Mouse (Mus musculus) kidney, embryonic 15.5 days (tissue): ENCODE measurements around the gene Rin2. TPM values are rescaled to one million over a fixed set of nuclear protein-coding genes. Genes with fewer than 3 reads are reported as not detected.

Source experiments
- ATAC-seq: fragments of 200-750 bp; cut with Nextera tagmentation; replicated peaks from 2 replicates; pipeline ENCODE4 v1.8.0; 2017; ENCODE audit warnings: moderate TSS enrichment; ENCODE audit not compliant: low FRiP score
- H3K27ac ChIP-seq: fragments of 300-500 bp; sonication (generic); 2 replicates; pipeline ENCODE4 v1.5.1; 2015; ENCODE audit warnings: mild to moderate bottlenecking, inconsistent platforms
- H3K27me3 ChIP-seq: fragments of 300-500 bp; sonication (generic); 2 replicates; pipeline ENCODE4 v1.6.1; 2015; ENCODE audit warnings: inconsistent platforms
- H3K36me3 ChIP-seq: fragments of 300-500 bp; sonication (generic); 2 replicates; pipeline ENCODE4 v1.6.1; 2015; ENCODE audit warnings: inconsistent platforms
- H3K4me1 ChIP-seq: fragments of 300-500 bp; sonication (generic); 2 replicates; pipeline ENCODE4 v1.6.1; 2015; ENCODE audit warnings: inconsistent platforms
- H3K4me2 ChIP-seq: fragments of 300-500 bp; sonication (generic); 2 replicates; pipeline ENCODE4 v1.6.1; 2015; ENCODE audit warnings: moderate library complexity, mild to moderate bottlenecking, inconsistent platforms
- H3K4me3 ChIP-seq: fragments of 300-500 bp; sonication (generic); replicated peaks from 2 replicates; pipeline ENCODE4 v1.5.1; 2015; ENCODE audit warnings: mild to moderate bottlenecking, inconsistent platforms
- H3K9ac ChIP-seq: fragments of 300-500 bp; sonication (generic); 2 replicates; pipeline ENCODE4 v1.6.1; 2015; ENCODE audit warnings: mild to moderate bottlenecking, inconsistent platforms
- H3K9me3 ChIP-seq: fragments of 300-500 bp; sonication (generic); replicated peaks from 2 replicates; pipeline ENCODE4 v1.6.1; 2016; ENCODE audit warnings: inconsistent platforms
- WGBS: fragments of 180-500 bp; shearing (Covaris S2); methylation state at CpG from one replicate; pipeline ENCODE4 v1.1.7; 2015; ENCODE audit warnings: mixed read lengths; 5-methylcytosine and 5-hydroxymethylcytosine counted together
- polyA plus RNA-seq: library from polyadenylated mRNA; unstranded; fragments of >200 nt; fragmentation: Nextera tagmentation; extraction: Ambion mirVana; gene quantifications from 2 replicates; pipeline ENCODE4 v1.2.1, GENCODE M21; 2015

Gene Rin2
- polyA plus RNA-seq, 1 experiment from 2014 or later, result 33.0 TPM

GRCm38 (mm10) chr2:145668135-145668534 is 6.9 kb upstream of the Rin2 start:
- H3K4me3 ChIP-seq, result no peak overlapping the region
- H3K27me3 ChIP-seq, result no peaks in the 10 kb centered on the region
- H3K4me1 ChIP-seq, result peaks cover 6% of the 10 kb centered on the region; the same call in 1 of the 2 replicates
- no peaks in the 10 kb centered on the region for H3K36me3 ChIP-seq
- no peaks in the 10 kb centered on the region for H3K9me3 ChIP-seq
- no peak overlapping the region for H3K9ac ChIP-seq
- H3K27ac ChIP-seq, result no peak overlapping the region
- no peak overlapping the region for H3K4me2 ChIP-seq
- 86% methylated on average over 4 of the region's 4 CpGs for WGBS
- ATAC-seq, result no peak

GRCm38 (mm10) chr2:145670131-145670530 is 4.9 kb upstream of the Rin2 start:
- no peaks in the 10 kb centered on the region for H3K36me3 ChIP-seq
- no peak overlapping the region for H3K9ac ChIP-seq
- WGBS, result 84% methylated on average over 4 of the region's 4 CpGs
- no peaks in the 10 kb centered on the region for H3K9me3 ChIP-seq
- ATAC-seq, result no peak
- no peaks in the 10 kb centered on the region for H3K27me3 ChIP-seq
- H3K4me1 ChIP-seq, result peaks cover 17% of the 10 kb centered on the region
- no peak overlapping the region for H3K27ac ChIP-seq
- H3K4me2 ChIP-seq, result no peak overlapping the region
- no peak overlapping the region for H3K4me3 ChIP-seq

GRCm38 (mm10) chr2:145674496-145675141 is 396 bp upstream of the Rin2 start:
- 2% methylated on average over 23 of the region's 23 CpGs for WGBS
- H3K27me3 ChIP-seq, result no peaks in the 10 kb centered on the region
- peak; percentile 49 for ATAC-seq

GRCm38 (mm10) chr2:145675756-145676543 is 935 bp downstream of the Rin2 start:
- WGBS, result 2% methylated on average over 27 of the region's 27 CpGs
- Histone ChIP-seq H3K27ac (peak overlapping the region; percentile 96), H3K27me3 (no peaks in the 10 kb centered on the region), H3K36me3 (peaks cover 3% of the 10 kb centered on the region; the same call in 1 of the 2 replicates), H3K4me3 (peak overlapping the region; percentile 75), H3K4me2 (peak overlapping the region; percentile 78), H3K9ac (peak overlapping the region; percentile 67), H3K9me3 (no peaks in the 10 kb centered on the region), H3K4me1 (peaks cover 69% of the 10 kb centered on the region)
- ATAC-seq, result peak; percentile 40

More at GRCm38 (mm10) chr2:145674496-145675141, 396 bp upstream of the Rin2 start:
- Histone ChIP-seq H3K36me3 (peaks cover 3% of the 10 kb centered on the region; the same call in 1 of the 2 replicates), H3K27ac (peak overlapping the region; percentile 96), H3K4me1 (peaks cover 56% of the 10 kb centered on the region), H3K4me2 (peak overlapping the region; percentile 78), H3K9ac (peak overlapping the region; percentile 67), H3K4me3 (peak overlapping the region; percentile 75), H3K9me3 (no peaks in the 10 kb centered on the region)

GRCm38 (mm10) chr2:145676544-145676925 is 1.5 kb downstream of the Rin2 start:
- H3K36me3 ChIP-seq, result peaks cover 3% of the 10 kb centered on the region; the same call in 1 of the 2 replicates
- peak overlapping the region; percentile 78 for H3K4me2 ChIP-seq
- no peak overlapping the region for H3K9ac ChIP-seq
- H3K9me3 ChIP-seq, result no peaks in the 10 kb centered on the region
- H3K27me3 ChIP-seq, result no peaks in the 10 kb centered on the region
- peaks cover 74% of the 10 kb centered on the region for H3K4me1 ChIP-seq
- peak overlapping the region; percentile 75 for H3K4me3 ChIP-seq
- 16% methylated on average over 3 of the region's 3 CpGs for WGBS
- ATAC-seq, result no peak
- peak overlapping the region; percentile 96 for H3K27ac ChIP-seq

- no peak for ATAC-seq
- peak overlapping the region; percentile 78 for H3K4me2 ChIP-seq
- no peaks in the 10 kb centered on the region for H3K27me3 ChIP-seq
- peaks cover 78% of the 10 kb centered on the region for H3K4me1 ChIP-seq
- H3K9ac ChIP-seq, result no peak overlapping the region
- peak overlapping the region; percentile 75 for H3K4me3 ChIP-seq
- peaks cover 3% of the 10 kb centered on the region; the same call in 1 of the 2 replicates for H3K36me3 ChIP-seq
- no peaks in the 10 kb centered on the region for H3K9me3 ChIP-seq
- peak overlapping the region; percentile 96 for H3K27ac ChIP-seq
- 41% methylated on average over 2 of the region's 2 CpGs for WGBS
Observed at GRCm38 (mm10) chr2:145676936-145677335, 1.9 kb downstream of the Rin2 start.

DNA sequence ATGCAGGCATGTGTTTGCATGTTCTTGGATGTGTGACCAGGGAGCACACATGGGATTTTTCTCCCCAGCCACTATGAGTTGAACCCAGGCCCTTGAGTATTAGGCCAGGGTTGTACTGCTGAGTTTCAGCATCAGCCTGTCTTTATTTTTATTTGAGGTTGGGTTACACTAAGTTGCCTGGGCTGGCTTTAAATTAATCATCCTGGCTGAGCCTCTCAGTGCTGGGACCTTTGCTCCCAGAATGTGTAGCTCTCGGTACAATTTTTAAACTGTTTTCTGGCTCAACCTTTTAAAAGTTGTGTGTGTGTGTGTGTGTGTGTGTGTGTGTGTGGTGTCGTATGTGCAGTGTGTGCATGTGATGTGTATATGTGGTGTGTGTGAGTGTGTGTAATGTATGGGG is 5.1 kb downstream of the Rin2 start:
- 42% methylated on average over 2 of the region's 2 CpGs for WGBS

DNA sequence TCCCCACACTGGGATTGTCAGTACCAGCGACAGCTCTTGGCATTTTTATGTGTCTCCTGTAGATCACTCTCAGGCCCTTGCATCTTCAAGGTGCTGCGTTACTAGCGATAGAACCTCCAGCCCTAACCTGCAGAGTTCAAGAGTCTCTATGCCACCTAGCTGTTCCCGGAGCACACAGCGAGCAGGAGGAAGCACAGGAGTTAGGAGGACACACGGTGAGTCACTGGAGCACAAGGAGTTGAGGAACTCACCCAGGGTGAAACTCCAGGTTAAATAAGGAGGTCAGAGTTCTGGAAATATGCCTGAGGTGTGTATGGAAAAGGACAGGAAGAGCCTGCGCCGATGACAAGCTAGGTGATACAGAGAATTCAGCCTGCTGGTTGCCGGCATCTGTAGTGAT is 5.7 kb downstream of the Rin2 start:
- H3K4me2 ChIP-seq, result no peak overlapping the region
- peaks cover 85% of the 10 kb centered on the region for H3K4me1 ChIP-seq
- no peaks in the 10 kb centered on the region for H3K27me3 ChIP-seq
- peak overlapping the region; percentile 75 for H3K27ac ChIP-seq
- no peak for ATAC-seq
- 53% methylated on average over 9 of the region's 9 CpGs for WGBS
- 0 out of 2 replicates have a peak overlapping the region, but pooled peaks have one; percentile 7 for H3K9ac ChIP-seq
- H3K4me3 ChIP-seq, result no peak overlapping the region
- no peaks in the 10 kb centered on the region for H3K9me3 ChIP-seq
- peaks cover 3% of the 10 kb centered on the region; the same call in 1 of the 2 replicates for H3K36me3 ChIP-seq

More for the DNA sequence above, 5.1 kb downstream of the Rin2 start:
- Histone ChIP-seq H3K4me2 (no peak overlapping the region), H3K36me3 (peaks cover 3% of the 10 kb centered on the region; the same call in 1 of the 2 replicates), H3K4me1 (peaks cover 88% of the 10 kb centered on the region), H3K4me3 (no peak overlapping the region), H3K9me3 (no peaks in the 10 kb centered on the region), H3K27ac (peak overlapping the region; percentile 75), H3K27me3 (no peaks in the 10 kb centered on the region), H3K9ac (no peak overlapping the region)
- ATAC-seq, result peak; percentile 5; the same call in 1 of the 2 replicates

- H3K9ac ChIP-seq, result no peak overlapping the region
- no peaks in the 10 kb centered on the region for H3K9me3 ChIP-seq
- no peak overlapping the region for H3K4me3 ChIP-seq
- ATAC-seq, result no peak
- 80% methylated on average over 4 of the region's 4 CpGs for WGBS
- H3K4me2 ChIP-seq, result no peak overlapping the region
- H3K27me3 ChIP-seq, result no peaks in the 10 kb centered on the region
- no peak overlapping the region for H3K27ac ChIP-seq
- peaks cover 3% of the 10 kb centered on the region; the same call in 1 of the 2 replicates for H3K36me3 ChIP-seq
- peaks cover 76% of the 10 kb centered on the region for H3K4me1 ChIP-seq
Observed at GRCm38 (mm10) chr2:145681626-145682025, 6.6 kb downstream of the Rin2 start.

DNA sequence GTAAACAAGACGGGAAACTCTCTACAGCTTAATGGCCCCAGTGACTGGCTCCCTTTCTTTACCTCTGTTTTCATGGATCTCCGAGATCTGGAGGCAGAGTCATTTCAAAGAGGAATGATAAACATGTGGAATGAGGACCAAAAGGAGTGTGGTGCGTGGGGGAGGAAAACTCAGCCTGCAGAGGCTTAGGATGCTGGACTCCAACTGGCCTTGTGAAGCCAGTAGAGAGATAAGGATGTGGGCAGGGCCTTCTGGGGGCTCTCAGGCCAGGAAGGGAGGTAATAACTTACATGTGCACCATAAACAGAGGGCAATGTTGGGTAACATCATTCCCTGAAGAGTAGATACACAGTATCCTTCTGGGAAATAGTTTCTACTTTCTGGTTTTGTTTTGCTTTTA is 7.9 kb downstream of the Rin2 start:
- no peak overlapping the region for H3K4me2 ChIP-seq
- H3K4me1 ChIP-seq, result peaks cover 63% of the 10 kb centered on the region
- no peak overlapping the region for H3K4me3 ChIP-seq
- H3K36me3 ChIP-seq, result no peaks in the 10 kb centered on the region
- no peak for ATAC-seq
- H3K27ac ChIP-seq, result peak overlapping the region; percentile 54
- H3K9ac ChIP-seq, result no peak overlapping the region
- no peaks in the 10 kb centered on the region for H3K27me3 ChIP-seq
- 23% methylated on average over 3 of the region's 3 CpGs for WGBS
- no peaks in the 10 kb centered on the region for H3K9me3 ChIP-seq

- peak overlapping the region; percentile 54; the same call in 1 of the 2 replicates for H3K27ac ChIP-seq
- no peak overlapping the region for H3K4me3 ChIP-seq
- ATAC-seq, result 0 out of 2 replicates have a peak, but pooled peaks have one; percentile 33
- no peaks in the 10 kb centered on the region for H3K9me3 ChIP-seq
- no peak overlapping the region for H3K9ac ChIP-seq
- H3K4me1 ChIP-seq, result peaks cover 57% of the 10 kb centered on the region
- WGBS, result 53% methylated on average over 3 of the region's 3 CpGs
- H3K27me3 ChIP-seq, result no peaks in the 10 kb centered on the region
- H3K4me2 ChIP-seq, result no peak overlapping the region
- H3K36me3 ChIP-seq, result no peaks in the 10 kb centered on the region
Observed at GRCm38 (mm10) chr2:145683536-145683935, 8.5 kb downstream of the Rin2 start.

GRCm38 (mm10) chr2:145684151-145684550 is 9.1 kb downstream of the Rin2 start:
- no peak for ATAC-seq

More at GRCm38 (mm10) chr2:145684151-145684550, 9.1 kb downstream of the Rin2 start:
- Histone ChIP-seq H3K4me2 (no peak overlapping the region), H3K27ac (peak overlapping the region; percentile 54; the same call in 1 of the 2 replicates), H3K36me3 (no peaks in the 10 kb centered on the region), H3K9ac (no peak overlapping the region), H3K4me1 (peaks cover 51% of the 10 kb centered on the region), H3K4me3 (no peak overlapping the region), H3K9me3 (no peaks in the 10 kb centered on the region), H3K27me3 (no peaks in the 10 kb centered on the region)
- WGBS, result 92% methylated on average over 1 of the region's 1 CpGs
